Mouse (Mus musculus) MEL (cell line): ENCODE results near the gene Zfp335. TPM values are rescaled to one million over a fixed set of nuclear protein-coding genes. Genes with fewer than 3 reads are reported as not detected.

Experiments used
- DNase-seq: peaks from one replicate; pipeline ENCODE4 v3.0.0; 2011; ENCODE audit warnings: low read depth, low spot score
- H3K27ac ChIP-seq: 2 replicates; pipeline ENCODE4 v1.5.1; 2012; ENCODE audit warnings: low read depth, mild to moderate bottlenecking, control low read depth, low read length, moderate library complexity; ENCODE audit not compliant: control insufficient read depth
- H3K27me3 ChIP-seq, 2 experiments: fragments of 150-350 bp in 1 of 2; sonication (generic) in 1 of 2; 2 replicates each; pipeline ENCODE4 v1.6.1; 2012; ENCODE audit warnings: low read length in 2 of 2, mild to moderate bottlenecking in 2 of 2, improper control_type of control experiment in 1 of 2, moderate library complexity in 1 of 2; ENCODE audit not compliant: insufficient read depth in 2 of 2, control insufficient read depth in 1 of 2
- H3K36me3 ChIP-seq, 2 experiments: 2 replicates each; pipeline ENCODE4 v1.6.1; 2012 to 2014; ENCODE audit warnings: low read length in 2 of 2, improper control_type of control experiment in 1 of 2, inconsistent platforms in 1 of 2, mild to moderate bottlenecking in 1 of 2; ENCODE audit not compliant: insufficient read depth in 2 of 2, control insufficient read depth in 1 of 2
- H3K4me1 ChIP-seq, 2 experiments: fragments of 150-350 bp in 1 of 2; sonication (generic) in 1 of 2; 2 replicates each; pipeline ENCODE4 v1.6.1; 2012; ENCODE audit warnings: low read length in 2 of 2, improper control_type of control experiment in 1 of 2, mild to moderate bottlenecking in 1 of 2; ENCODE audit not compliant: insufficient read depth in 2 of 2, control insufficient read depth in 1 of 2
- H3K4me3 ChIP-seq, 2 experiments: fragments of 150-350 bp in 1 of 2; sonication (generic) in 1 of 2; 2 replicates each; pipeline ENCODE4 v1.5.1; 2012; ENCODE audit warnings: low read depth in 2 of 2, low read length in 2 of 2, mild to moderate bottlenecking in 2 of 2, moderate library complexity in 2 of 2, control low read depth in 1 of 2, improper control_type of control experiment in 1 of 2; ENCODE audit not compliant: control insufficient read depth in 1 of 2, insufficient read depth in 1 of 2
- H3K79me2 ChIP-seq: 2 replicates; pipeline ENCODE4 v1.6.1; 2012; ENCODE audit warnings: mild to moderate bottlenecking, low read length, moderate library complexity; ENCODE audit not compliant: control insufficient read depth, poor library complexity, insufficient read depth
- H3K9ac ChIP-seq: 2 replicates; pipeline ENCODE4 v1.6.1; 2012; ENCODE audit warnings: low read depth, mild to moderate bottlenecking, control low read depth, low read length, moderate library complexity; ENCODE audit not compliant: control insufficient read depth, poor library complexity, severe bottlenecking
- H3K9me3 ChIP-seq: fragments of 150-350 bp; sonication (generic); replicated peaks from 2 replicates; pipeline ENCODE4 v1.6.1; 2012; ENCODE audit warnings: mild to moderate bottlenecking, low read length, improper control_type of control experiment, moderate library complexity; ENCODE audit not compliant: insufficient read depth
- BHLHE40 ChIP-seq: IDR thresholded peaks from 2 replicates; pipeline ENCODE4 v1.6.1; 2012; ENCODE audit warnings: low read depth, mild to moderate bottlenecking, inconsistent platforms, low read length, improper control_type of control experiment, borderline replicate concordance
- CTCF ChIP-seq, 3 experiments: IDR thresholded peaks in 2 of 3; conservative IDR thresholded peaks in 1 of 3; 2 replicates each; pipeline ENCODE4 v1.5.1; 2011 to 2012; ENCODE audit warnings: low read length in 3 of 3, low read depth in 2 of 3, mild to moderate bottlenecking in 2 of 3, improper control_type of control experiment in 1 of 3, inconsistent platforms in 1 of 3, mixed read lengths in 1 of 3, moderate library complexity in 1 of 3; ENCODE audit not compliant: control insufficient read depth in 1 of 3, insufficient read depth in 1 of 3, poor library complexity in 1 of 3, severe bottlenecking in 1 of 3
- E2F4 ChIP-seq: IDR thresholded peaks from 2 replicates; pipeline ENCODE4 v1.6.1; 2011; ENCODE audit warnings: low read depth, low read length, improper control_type of control experiment, borderline replicate concordance
- EP300 ChIP-seq, 2 experiments: IDR thresholded peaks; 2 replicates each; pipeline ENCODE4 v1.6.1; 2011; ENCODE audit warnings: improper control_type of control experiment in 2 of 2, low read length in 2 of 2, low read depth in 1 of 2, mild to moderate bottlenecking in 1 of 2
- GABPA ChIP-seq: IDR thresholded peaks from 2 replicates; pipeline ENCODE4 v1.6.1; 2012; ENCODE audit warnings: low read depth, mild to moderate bottlenecking, inconsistent platforms, low read length, improper control_type of control experiment, moderate library complexity
- GATA1 ChIP-seq: IDR thresholded peaks from 2 replicates; pipeline ENCODE4 v1.6.1; 2011; ENCODE audit warnings: low read depth, low read length, improper control_type of control experiment
- HCFC1 ChIP-seq: IDR thresholded peaks from 2 replicates; pipeline ENCODE4 v1.6.1; 2012; ENCODE audit warnings: low read depth, mild to moderate bottlenecking, inconsistent platforms, low read length, improper control_type of control experiment, moderate library complexity
- MAFK ChIP-seq: IDR thresholded peaks from 2 replicates; pipeline ENCODE4 v1.6.1; 2011; ENCODE audit warnings: low read depth, mild to moderate bottlenecking, low read length, improper control_type of control experiment, borderline replicate concordance
- MEF2A ChIP-seq: IDR thresholded peaks from 2 replicates; pipeline ENCODE4 v1.6.1; 2014; ENCODE audit warnings: low read depth, mild to moderate bottlenecking, inconsistent platforms, low read length, improper control_type of control experiment; ENCODE audit not compliant: poor library complexity, insufficient replicate concordance, severe bottlenecking; ENCODE audit errors: extremely low read depth
- NELFE ChIP-seq: IDR thresholded peaks from 2 replicates; pipeline ENCODE4 v1.6.1; 2011; ENCODE audit warnings: low read depth, low read length, improper control_type of control experiment
- POLR2A ChIP-seq, 2 experiments: IDR thresholded peaks; 2 replicates each; pipeline ENCODE4 v1.6.1; 2011 to 2012; ENCODE audit warnings: low read length in 2 of 2, mild to moderate bottlenecking in 2 of 2, control low read depth in 1 of 2, improper control_type of control experiment in 1 of 2, low read depth in 1 of 2, moderate library complexity in 1 of 2; ENCODE audit not compliant: control insufficient read depth in 1 of 2, insufficient read depth in 1 of 2, poor library complexity in 1 of 2
- POLR2AphosphoS2 ChIP-seq: IDR thresholded peaks from 2 replicates; pipeline ENCODE4 v1.6.1; 2011; ENCODE audit warnings: low read length, improper control_type of control experiment
- RCOR1 ChIP-seq: IDR thresholded peaks from 2 replicates; pipeline ENCODE4 v1.6.1; 2012; ENCODE audit warnings: low read depth, mild to moderate bottlenecking, inconsistent platforms, low read length, improper control_type of control experiment
- ZC3H11A ChIP-seq: IDR thresholded peaks from 2 replicates; pipeline ENCODE4 v1.6.1; 2012; ENCODE audit warnings: low read depth, mild to moderate bottlenecking, inconsistent platforms, low read length, improper control_type of control experiment
- ZKSCAN1 ChIP-seq: IDR thresholded peaks from 2 replicates; pipeline ENCODE4 v1.6.1; 2012; ENCODE audit warnings: low read depth, mild to moderate bottlenecking, inconsistent platforms, low read length, improper control_type of control experiment, moderate library complexity
- ZMIZ1 ChIP-seq: IDR thresholded peaks from 2 replicates; pipeline ENCODE4 v1.6.1; 2012; ENCODE audit warnings: low read depth, mild to moderate bottlenecking, inconsistent platforms, low read length, improper control_type of control experiment, moderate library complexity
- ZNF384 ChIP-seq: IDR thresholded peaks from 2 replicates; pipeline ENCODE4 v1.6.1; 2012; ENCODE audit warnings: low read depth, mild to moderate bottlenecking, inconsistent platforms, low read length, improper control_type of control experiment
- polyA plus RNA-seq, 2 experiments: library from polyadenylated mRNA; stranded (reverse) in 1 of 2; unstranded in 1 of 2; fragments of >175 nt in 1 of 2; fragments of >200 nt in 1 of 2; gene quantifications; 2 replicates each; pipeline versions ENCODE4 v1.2.1 to v1.2.4; 2012; ENCODE audit warnings: low replicate concordance in 2 of 2, low read depth in 1 of 2; ENCODE audit not compliant: insufficient read length in 2 of 2, insufficient read depth in 1 of 2, missing spikeins in 1 of 2
- total RNA-seq: library from RNA; depleted of rRNA; stranded (reverse); fragments of 300-350 nt; gene quantifications from 2 replicates; pipeline ENCODE4 v1.2.3, GENCODE M21; 2012

The Zfp335 gene
- total and polyA plus RNA-seq, 3 experiments = 12.6 to 24.1 TPM; not detected in 1

- TF ChIP-seq NELFE (peak; percentile 50; the same call in 1 of the 2 replicates), POLR2A (IDR thresholded peaks at IDR 0.05; ENCODE audit: control insufficient read depth in 1 of 2, insufficient read depth in 1 of 2, low read depth in 1 of 2, low read length in 2 of 2, poor library complexity in 1 of 2) (peak in 1 of 2 experiments; percentile 59; a peak in 2 of 4 replicates), GABPA (no peak), HCFC1 (0 out of 2 replicates have a peak, but pooled peaks have one; percentile 40), ZMIZ1 (0 out of 2 replicates have a peak, but pooled peaks have one; percentile 31), ZC3H11A (no peak), RCOR1 (no peak), EP300 (IDR thresholded peaks at IDR 0.05; ENCODE audit: low read depth in 1 of 2, low read length in 2 of 2) (0 out of 4 replicates have a peak, but pooled peaks of 1 of the 2 experiments have one; percentile 3), MAFK (no peak), GATA1 (no peak), E2F4 (no peak), CTCF (IDR thresholded peaks at IDR 0.05 in 2 of 3, conservative IDR thresholded peaks at IDR 0.05 in 1 of 3; ENCODE audit: control insufficient read depth in 1 of 3, insufficient read depth in 1 of 3, low read depth in 2 of 3, low read length in 3 of 3, poor library complexity in 1 of 3, severe bottlenecking in 1 of 3) (no peak)
These were observed 51.7 kb downstream of the Zfp335 start (continued) for GRCm38 (mm10) chr2:164859640-164860432.

GRCm38 (mm10) chr2:164859155-164859554, 52.4 kb downstream of the Zfp335 start:
- TF ChIP-seq ZKSCAN1 (no peak), EP300 (IDR thresholded peaks at IDR 0.05; ENCODE audit: low read depth in 1 of 2, low read length in 2 of 2) (0 out of 4 replicates have a peak, but pooled peaks of 1 of the 2 experiments have one; percentile 4), ZNF384 (no peak), MEF2A (no peak), POLR2AphosphoS2 (no peak), ZC3H11A (no peak), BHLHE40 (no peak)
- TF ChIP-seq, all 39 proteins: peak for 1
- Histone ChIP-seq H3K79me2 (no peaks in the 10 kb centered on the region; the same call in 1 of the 2 replicates), H3K9ac (peak overlapping the region; percentile 13; the same call in 1 of the 2 replicates), H3K27ac (peak overlapping the region; percentile 35), H3K36me3 (peaks cover 0 to 17% of the 10 kb centered on the region in 2 experiments; a peak in 2 of 4 replicates), H3K9me3 (no peaks in the 10 kb centered on the region), H3K4me1 (peaks cover 11 to 29% of the 10 kb centered on the region in 2 experiments), H3K27me3 (no peaks in the 10 kb centered on the region), H3K4me3 (peak overlapping the region; percentile 12 to 39; a peak in 3 of 4 replicates)
- DNase-seq = peak; percentile 61
